Mouse (Mus musculus): Measurements from ENCODE around the gene Samd4b. TPM values are rescaled to one million over a fixed set of nuclear protein-coding genes. Genes with fewer than 3 reads are reported as not detected.
"Not testable (repeated sequence)": the region's sequence is repeated elsewhere in the genome, so short reads cannot be mapped to it uniquely, and the experiment has no call there.

Gene Samd4b
- total RNA-seq, 2 experiments from 2014 or later = 7.2 to 26.2 TPM

DNA sequence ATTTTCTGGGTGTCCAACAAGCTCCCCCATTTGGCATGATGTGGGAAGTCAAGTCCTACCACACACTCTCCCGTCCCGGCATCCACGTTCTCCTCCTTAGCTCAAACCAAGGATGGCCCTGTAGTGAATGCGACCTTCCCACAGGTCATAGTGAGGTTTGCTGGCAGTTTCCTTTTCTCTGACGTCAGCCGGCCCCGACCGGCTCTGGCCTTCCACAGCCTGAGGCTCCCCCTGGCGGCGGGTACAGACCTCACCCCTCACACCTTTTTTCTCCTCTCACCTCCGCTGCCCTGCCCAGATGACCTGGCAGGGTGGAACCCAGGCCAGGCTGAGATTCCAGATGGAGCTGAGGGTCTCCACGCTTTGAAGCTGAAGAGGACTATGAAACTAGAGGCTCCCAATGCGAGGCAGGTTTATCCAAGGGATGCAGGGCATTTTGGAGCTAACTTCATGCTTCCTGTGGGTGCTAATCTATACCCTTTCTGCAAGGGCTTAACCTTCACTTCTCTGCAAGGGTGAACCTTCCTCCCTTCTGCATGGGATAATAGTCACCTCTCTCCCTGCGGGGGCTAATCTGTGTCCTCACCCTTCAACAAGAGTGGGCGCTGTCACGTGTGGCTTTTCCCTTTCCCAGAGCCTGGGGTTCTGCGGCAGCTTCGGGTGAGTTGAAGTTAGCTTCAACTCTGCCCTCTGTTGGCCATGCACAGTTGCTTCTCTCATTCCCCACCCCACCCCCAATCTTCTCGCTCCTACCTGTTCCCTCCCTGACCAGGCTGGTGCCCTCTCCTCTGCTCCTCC lies 69.8 kb downstream of the Samd4b start:
- peak; percentile 90 for ATAC-seq (replicated peaks; ENCODE audit: low FRiP score, low TSS enrichment, poor library complexity, severe bottlenecking)

DNA sequence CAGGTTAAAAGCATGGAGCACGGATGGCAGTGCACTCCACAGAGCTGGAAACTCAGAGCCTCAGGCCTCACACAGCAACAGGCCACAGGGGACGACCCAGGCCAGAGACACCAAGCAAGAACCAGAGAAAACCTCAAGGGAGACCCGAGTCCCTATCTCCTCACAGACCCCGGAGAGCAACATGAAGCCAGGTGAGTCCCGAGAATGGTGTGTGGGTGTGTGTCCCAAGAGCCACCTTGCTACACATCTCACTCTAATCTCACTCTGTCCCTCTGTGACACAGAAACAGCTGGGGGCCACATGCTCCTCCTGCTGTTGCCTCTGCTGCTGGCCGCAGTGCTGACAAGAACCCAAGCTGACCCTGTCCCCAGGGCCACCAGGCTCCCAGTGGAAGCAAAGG lies 75.4 kb downstream of the Samd4b start, which contains the start of gene Ifnl3:
Ifnl3 (plus strand) TSS at position 301 of the 400 bp plus-strand sequence.
- not testable (repeated sequence) for ATAC-seq (replicated peaks; ENCODE audit: low FRiP score, low TSS enrichment, poor library complexity, severe bottlenecking)

DNA sequence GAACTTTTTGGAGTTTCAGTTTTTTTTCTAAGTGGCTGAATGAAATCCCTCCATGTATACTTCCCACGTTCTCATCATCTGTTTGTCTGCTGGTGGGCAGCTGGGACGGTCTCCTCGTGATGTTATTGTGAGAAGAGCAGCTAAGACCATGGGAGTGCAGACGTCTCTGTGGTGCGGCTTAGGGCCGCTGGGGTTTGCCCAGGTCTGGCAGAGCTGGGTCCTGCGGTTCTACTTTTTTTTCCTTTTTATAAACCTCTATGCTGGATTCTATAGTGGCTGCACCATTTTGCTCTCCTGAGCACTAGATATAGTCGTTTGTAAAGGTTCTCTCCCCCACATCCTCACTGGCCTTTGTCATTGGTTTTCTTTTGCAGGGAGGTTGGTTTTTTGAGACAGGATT lies 86.5 kb downstream of the Samd4b start:
- no peak for ATAC-seq (replicated peaks; ENCODE audit: low FRiP score, low TSS enrichment, poor library complexity, severe bottlenecking)

DNA sequence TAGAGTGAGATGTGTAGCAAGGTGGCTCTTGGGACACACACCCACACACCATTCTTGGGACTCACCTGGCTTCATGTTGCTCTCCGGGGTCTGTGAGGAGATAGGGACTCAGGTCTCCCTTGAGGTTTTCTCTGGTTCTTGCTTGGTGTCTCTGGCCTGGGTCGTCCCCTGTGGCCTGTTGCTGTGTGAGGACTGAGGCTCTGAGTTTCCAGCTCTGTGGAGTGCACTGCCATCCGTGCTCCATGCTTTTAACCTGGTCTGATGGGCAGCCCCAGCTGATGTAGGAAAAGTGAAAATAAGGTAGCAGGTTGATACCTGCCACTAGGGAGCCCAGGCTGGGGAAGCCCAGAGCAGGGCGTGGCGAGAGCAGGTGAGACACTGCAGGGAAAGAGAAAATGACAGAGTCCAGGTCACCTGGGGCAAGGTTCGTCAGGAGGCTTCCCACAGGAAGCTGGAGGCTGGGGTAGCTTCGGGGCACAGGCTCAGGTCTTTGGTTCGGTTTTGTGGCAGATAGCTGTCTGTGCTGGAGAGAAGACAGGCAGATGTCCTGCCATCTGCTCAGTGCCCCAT lies 87.5 kb downstream of the Samd4b start, which contains the start of gene Ifnl2:
Ifnl2 (minus strand) TSS at position 51 of the 570 bp plus-strand sequence.
- not testable (repeated sequence) for ATAC-seq (replicated peaks; ENCODE audit: low FRiP score, low TSS enrichment, poor library complexity, severe bottlenecking)

DNA sequence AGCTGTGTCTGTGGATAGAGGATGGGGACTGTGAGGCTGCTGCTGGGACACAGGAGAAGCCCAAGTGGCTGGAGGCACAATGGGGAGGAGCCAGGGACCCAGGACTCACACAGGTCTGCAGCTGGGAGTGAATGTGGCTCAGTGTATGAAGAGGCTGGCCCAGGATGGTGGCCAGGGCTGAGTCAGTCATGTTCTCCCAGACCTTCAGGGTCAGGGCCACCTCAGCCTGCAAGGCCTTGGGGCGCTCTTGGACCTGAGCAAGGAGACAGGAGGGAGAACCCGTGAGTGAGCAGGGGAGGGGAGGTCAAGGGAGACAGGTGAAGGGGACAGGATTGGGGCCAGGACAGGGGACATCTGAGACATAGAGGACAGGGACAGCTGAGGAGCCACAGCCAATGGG lies 88.8 kb downstream of the Samd4b start:
- ATAC-seq (replicated peaks; ENCODE audit: low FRiP score, low TSS enrichment, poor library complexity, severe bottlenecking) = not testable (repeated sequence)

DNA sequence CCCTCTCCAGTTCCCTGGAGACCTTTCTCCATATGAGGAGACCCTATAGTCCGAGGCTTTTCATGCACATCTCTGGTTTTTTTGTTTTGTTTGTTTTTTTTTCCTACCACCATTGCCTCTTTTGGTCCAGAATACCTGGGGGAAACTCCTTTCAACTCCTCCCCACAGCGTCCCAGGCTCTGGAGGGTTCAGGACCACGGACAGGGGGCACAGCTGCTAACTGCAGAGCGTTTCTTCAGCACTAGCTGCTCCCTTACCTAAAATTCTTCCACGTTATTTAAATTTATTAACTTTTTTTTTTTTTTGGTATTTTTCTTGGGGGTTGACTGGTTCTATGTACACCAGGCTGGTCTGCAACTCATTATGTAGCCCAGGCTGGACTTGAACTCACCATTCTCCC lies 92.4 kb downstream of the Samd4b start:
- ATAC-seq (replicated peaks; ENCODE audit: low FRiP score, low TSS enrichment, poor library complexity, severe bottlenecking) = no peak

DNA sequence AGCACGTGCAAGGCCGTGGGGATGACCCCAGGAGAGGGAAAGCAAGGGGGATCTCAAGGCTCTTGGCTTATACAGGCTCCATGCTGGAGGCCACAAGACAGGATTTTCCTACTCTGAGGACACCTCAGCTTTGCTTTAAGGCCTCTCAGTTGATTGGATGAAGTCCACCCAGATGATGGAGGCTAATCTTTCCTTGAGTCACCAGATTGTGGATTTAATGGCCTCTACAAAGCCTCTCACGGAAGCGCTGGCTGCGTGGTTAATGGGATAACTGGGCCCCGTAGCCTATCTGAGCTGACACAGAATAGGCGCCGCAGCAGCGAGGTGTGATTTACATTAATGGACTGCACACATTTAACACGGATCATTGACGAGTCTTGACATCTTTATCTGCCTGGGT lies 102.5 kb downstream of the Samd4b start:
- ATAC-seq (replicated peaks; ENCODE audit: low FRiP score, low TSS enrichment, poor library complexity, severe bottlenecking) = no peak

DNA sequence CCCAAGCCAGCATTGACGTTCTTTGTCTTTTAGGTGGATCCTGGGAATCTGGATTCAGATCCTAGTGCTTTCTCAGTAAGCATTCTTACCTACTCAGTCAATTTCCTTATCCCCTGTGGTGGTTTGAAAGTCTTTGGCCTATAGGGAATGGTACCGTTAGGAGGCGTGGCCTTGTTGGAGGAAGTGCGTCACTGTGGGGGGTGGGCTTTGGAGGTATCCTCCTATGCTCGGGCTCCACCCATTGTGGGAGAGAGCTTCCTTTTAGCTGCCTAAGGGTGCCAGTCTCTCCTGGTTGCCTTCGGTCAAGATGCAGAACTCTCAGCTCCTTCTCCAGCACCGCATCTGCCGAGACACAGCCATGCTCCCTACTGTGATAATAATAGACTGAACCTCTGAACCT lies 105.6 kb downstream of the Samd4b start:
- ATAC-seq (replicated peaks; ENCODE audit: low FRiP score, low TSS enrichment, poor library complexity, severe bottlenecking) = no peak

DNA sequence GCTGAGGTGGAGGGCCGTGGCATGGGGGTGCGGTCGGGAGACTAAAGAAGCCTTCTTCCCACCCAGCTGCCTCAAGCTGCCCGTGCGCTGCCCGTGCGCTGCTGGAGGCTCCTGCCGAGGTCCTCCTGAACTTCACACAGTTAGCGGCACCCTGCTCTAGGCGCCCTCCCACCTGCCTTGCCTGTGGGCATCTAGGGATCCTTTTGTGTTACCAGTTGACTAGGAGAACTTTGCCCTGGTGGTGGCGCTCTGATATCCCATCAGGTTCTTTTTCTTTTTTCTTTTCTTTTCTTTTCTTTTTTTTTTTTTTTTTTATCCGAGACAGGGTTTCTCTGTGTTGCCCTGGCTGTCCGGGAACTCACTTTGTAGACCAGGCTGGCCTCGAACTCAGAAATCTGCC lies 107.0 kb downstream of the Samd4b start:
- ATAC-seq (replicated peaks; ENCODE audit: low FRiP score, low TSS enrichment, poor library complexity, severe bottlenecking) = 0 out of 2 replicates have a peak, but pooled peaks have one; percentile 22

DNA sequence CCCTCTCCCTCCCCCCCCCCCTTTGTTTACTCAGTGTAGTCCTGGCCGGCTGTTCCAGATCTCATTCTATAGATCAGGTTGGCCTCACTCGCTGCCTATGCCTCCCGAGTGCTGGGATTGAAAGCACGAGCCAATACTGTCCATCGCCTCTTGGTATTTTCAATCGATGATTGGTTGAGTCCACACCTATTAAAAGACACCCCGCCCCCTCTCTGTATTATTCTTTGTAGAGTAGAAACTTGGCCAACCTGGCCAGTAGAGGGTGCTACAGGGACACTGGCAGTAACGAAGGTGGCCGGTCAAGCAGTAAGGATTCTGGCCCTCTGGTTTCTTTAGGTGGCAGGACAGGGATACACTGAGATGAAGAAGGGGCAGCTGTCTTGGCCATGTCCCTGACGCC lies 107.5 kb downstream of the Samd4b start:
- ATAC-seq (replicated peaks; ENCODE audit: low FRiP score, low TSS enrichment, poor library complexity, severe bottlenecking) = peak; percentile 75

DNA sequence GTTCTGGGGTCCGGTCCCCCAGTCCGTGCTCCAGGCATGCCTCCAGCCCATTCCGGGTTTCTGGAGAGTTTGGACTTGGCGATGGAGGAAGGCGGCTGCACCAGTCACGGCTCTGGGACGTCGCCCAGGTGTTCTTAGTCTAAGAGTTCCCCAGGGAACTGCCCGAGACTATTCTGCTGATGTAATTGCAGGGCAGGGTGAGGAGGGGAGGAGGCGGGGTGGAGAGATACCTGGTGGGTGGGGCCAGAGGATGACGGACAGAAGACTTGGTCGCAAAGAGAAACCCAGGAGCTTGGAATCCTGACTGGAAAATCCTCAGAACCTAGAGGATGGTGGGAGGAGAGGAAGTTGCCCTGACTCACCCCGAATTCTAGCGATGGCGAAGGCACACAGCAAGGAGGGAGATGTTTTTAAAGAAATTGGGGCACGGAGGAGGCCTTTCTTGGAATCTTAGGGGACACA lies 109.9 kb downstream of the Samd4b start:
- no peak for ATAC-seq (replicated peaks; ENCODE audit: low FRiP score, low TSS enrichment, poor library complexity, severe bottlenecking)

DNA sequence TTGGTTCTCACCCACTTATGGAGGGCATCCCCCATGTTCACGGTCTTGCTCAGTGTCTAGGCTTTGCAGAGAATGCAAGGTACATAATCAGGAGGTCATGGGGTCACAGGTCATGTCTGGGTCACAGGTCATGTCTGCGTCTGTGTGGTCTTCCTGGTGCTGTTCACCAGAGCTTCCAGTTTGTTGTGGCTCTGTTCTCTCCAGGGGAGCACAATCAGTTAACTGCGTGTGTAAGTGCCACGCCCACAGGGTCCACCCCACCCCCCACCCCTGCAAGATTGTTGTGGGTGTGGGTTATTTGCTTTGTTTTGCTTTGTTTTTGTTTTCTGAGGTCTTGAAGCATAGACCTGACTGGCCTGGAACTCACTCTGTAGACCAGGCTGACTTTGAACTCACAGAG lies 113.8 kb downstream of the Samd4b start:
- no peak for ATAC-seq (replicated peaks; ENCODE audit: low FRiP score, low TSS enrichment, poor library complexity, severe bottlenecking)

DNA sequence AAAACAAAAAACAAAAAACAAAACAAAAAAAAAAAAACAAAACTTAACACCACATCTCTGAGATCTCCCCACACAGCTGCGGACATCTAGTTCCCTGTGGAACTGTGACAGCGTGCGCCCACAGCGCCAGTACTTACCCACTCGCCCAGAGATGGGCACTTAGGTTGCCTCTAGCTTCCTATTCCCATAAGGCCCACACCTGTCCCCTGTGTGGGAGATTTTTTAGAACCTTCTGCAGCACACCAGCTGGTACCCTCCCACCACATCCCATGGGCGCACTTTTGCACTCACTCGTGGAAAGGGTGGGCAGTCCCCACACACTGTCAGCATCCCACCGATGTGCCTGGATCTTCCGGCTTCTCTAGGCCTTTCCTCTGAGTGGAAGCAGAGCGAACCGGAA lies 115.1 kb downstream of the Samd4b start:
- no peak for ATAC-seq (replicated peaks; ENCODE audit: low FRiP score, low TSS enrichment, poor library complexity, severe bottlenecking)

DNA sequence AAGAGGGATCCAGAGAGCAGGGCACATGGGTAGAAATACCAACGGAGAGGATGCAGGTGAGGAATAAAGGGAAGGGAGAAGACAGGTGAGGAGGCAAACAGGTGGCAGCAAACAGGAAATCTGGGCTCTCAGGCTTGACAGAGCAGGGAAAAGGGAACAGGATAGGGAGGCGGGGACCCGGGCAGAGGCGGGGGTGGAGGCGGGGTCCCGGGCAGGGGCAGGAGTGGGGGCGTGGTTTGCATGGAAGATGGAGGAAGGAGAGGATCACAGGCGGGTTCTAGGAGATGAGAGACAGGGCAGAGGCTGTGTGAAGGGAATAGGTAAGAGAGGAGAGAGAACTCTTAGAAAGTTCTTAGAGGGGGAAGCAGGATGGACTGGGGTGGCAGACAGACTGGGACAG lies 119.1 kb downstream of the Samd4b start:
- no peak for ATAC-seq (replicated peaks; ENCODE audit: low FRiP score, low TSS enrichment, poor library complexity, severe bottlenecking)

DNA sequence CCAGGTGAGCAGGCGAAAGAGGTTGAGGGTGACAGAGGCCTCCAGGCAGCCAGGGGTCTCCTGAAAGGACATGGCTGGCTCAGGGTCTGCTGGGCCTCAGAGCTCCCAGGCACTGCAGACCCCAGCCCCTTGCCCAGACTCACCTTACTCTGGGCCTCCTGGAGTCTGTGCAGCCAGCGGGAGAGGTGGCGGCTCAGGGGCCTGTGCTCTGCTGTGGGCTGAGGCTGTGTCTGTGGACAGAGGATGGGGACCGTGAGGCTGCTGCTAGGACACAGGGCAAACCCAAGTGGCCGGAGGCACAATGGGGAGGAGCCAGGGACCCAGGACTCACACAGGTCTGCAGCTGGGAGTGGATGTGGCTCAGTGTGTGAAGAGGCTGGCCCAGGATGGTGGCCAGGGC lies 120.6 kb downstream of the Samd4b start:
- 0 out of 2 replicates have a peak, but pooled peaks have one; percentile 26 for ATAC-seq (replicated peaks; ENCODE audit: low FRiP score, low TSS enrichment, poor library complexity, severe bottlenecking)

DNA sequence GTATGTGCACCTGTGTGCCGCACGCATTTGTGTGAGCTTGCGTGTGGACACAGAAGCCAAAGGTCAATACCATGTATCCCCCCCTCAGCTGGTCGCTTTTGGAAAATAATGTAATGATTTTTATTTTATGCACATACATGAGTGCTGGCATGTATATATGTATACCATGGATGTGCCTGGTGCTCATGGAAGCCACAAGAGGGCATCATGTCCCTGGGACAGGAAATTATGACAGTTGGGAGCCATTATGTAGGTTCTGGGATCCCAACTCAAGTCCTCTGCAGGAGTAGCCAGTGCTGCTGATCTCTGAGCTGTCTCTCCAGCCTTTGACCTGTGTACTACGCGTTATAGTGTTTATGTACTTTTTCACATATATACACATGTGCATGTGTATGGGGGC lies 121.8 kb downstream of the Samd4b start:
- ATAC-seq (replicated peaks; ENCODE audit: low FRiP score, low TSS enrichment, poor library complexity, severe bottlenecking) = no peak

DNA sequence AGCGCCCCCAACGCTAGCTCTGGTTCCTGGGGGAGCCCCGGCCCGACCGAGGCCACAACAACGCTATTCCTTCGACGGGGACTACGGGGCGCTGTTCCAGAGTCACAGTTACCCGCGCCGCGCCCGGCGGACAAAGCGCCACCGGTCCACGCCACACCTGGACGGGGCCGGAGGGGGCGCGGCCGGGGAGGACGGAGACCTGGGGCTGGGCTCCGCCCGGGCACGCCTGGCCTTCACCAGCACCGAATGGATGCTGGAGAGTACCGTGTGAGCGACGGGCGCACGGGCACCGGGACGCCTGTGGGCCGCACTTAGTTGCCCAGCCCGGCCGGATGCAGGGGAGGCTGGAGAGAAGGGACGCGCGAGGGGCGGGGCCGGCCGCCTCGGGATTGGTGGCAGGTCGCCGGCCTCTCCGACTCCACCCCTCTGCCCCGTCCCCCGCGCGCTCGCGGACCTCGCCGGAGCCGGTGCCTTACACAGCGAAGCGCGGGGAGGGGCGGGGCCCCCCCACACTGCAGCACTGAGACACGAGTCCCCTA lies 130.7 kb downstream of the Samd4b start:
- ATAC-seq (replicated peaks; ENCODE audit: low FRiP score, low TSS enrichment, poor library complexity, severe bottlenecking) = peak; percentile 59

DNA sequence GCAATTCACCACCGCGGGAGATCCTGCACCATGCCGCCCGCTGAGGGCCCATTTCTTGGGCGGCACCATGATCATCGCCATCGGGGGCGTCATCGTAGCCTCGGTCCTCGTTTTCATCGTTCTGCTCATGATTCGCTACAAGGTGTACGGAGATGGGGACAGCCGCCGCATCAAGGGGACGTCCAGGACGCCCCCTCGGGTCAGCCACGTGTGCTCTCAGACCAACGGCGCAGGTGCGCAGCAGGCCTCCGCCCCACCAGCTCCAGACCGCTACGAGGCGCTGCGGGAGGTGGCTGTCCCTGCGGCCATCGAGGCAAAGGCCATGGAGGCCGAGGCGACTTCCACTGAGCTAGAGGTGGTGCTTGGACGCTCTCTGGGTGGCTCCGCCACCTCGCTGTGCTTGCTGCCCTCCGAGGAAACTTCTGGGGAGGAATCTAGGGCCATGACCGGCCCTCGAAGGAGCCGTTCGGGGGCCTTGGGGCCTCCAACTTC lies 131.2 kb downstream of the Samd4b start:
- ATAC-seq (replicated peaks; ENCODE audit: low FRiP score, low TSS enrichment, poor library complexity, severe bottlenecking) = no peak

DNA sequence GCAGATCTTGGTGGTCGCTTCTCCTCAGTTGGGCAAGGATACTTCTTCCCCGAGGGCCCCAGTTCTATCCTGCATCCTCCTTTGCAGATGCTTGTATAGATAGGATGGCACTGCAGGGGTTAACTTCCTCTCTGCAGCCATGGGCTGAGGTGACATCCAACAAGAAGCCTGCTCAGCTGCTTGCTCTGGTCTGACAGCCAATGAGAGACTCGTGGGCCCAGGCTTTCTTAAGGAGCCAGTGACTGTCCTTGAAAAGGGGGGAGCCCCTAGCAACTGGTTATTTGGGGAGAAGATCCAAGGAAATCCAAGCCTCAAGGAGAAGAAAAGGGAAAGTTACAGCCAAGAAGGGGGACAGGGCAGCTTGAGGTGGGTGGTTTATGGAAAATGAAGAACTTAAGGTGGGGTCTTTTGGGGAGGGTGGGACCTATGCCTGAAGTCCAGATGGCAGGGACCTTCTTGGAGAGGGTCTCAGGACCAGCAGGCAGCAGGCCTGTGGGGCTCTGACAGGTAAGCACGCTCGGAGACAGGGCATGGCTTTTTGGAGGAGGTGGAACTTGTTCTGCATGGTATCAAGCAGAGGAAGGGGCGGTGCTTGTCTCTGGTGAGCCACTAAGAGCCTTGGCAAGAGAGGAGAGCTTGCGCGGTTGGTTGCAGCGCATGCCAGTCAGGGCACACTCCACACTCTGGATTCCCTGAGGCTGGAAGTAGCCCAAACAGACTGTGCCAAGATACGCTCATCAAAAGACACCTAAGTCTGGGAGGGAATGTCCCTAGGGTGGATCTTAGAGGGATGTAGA lies 133.3 kb downstream of the Samd4b start:
- peak; percentile 83 for ATAC-seq (replicated peaks; ENCODE audit: low FRiP score, low TSS enrichment, poor library complexity, severe bottlenecking)

DNA sequence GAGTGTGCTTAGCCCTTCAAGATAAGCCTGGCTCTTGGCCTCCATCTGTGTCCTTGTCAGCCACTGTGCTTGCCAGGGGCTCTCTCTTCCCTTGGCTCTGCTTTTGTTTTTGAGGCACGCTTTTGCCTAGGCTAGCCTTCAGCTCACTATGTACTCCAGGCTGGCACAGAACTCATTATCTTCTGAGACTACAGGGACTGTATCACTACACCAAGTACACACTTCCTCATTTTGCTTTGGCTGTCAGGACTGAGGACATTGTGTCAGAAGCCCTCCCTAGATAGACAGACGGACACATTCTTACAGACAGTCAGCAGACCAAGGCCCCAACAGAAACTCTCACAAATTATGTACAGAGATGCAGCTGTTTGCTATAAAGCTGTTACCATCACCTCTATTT lies 135.2 kb downstream of the Samd4b start:
- no peak for ATAC-seq (replicated peaks; ENCODE audit: low FRiP score, low TSS enrichment, poor library complexity, severe bottlenecking)

All from megakaryocyte-erythroid progenitor cell, adult 5-6 weeks (primary cell).